Mouse (Mus musculus) G1E (cell line): ENCODE measurements around the gene Fcgrt. TPM values are rescaled to one million over a fixed set of nuclear protein-coding genes. Genes with fewer than 3 reads are reported as not detected.

ENCODE experiments used
- ATAC-seq: 2 replicates; pipeline ENCODE4 v1.8.0; 2016; ENCODE audit warnings: mild to moderate bottlenecking; ENCODE audit not compliant: insufficient number of reproducible peaks, poor library complexity, low FRiP score, severe bottlenecking; ENCODE audit errors: extremely low read depth
- DNase-seq: peaks from one replicate; pipeline ENCODE4 v3.0.0; 2012; ENCODE audit warnings: low spot score
- H3K27me3 ChIP-seq: 2 replicates; pipeline ENCODE4 v1.6.1; 2012; ENCODE audit warnings: mild to moderate bottlenecking, low read length, inconsistent platforms; ENCODE audit not compliant: insufficient read depth
- H3K36me3 ChIP-seq: replicated peaks from 2 replicates; pipeline ENCODE3; 2012; ENCODE audit warnings: mild to moderate bottlenecking, inconsistent platforms
- H3K4me1 ChIP-seq: 2 replicates; pipeline ENCODE4 v1.6.1; 2012; ENCODE audit warnings: low read depth, low read length, inconsistent platforms, mixed read lengths; ENCODE audit not compliant: insufficient read depth
- H3K4me3 ChIP-seq: 2 replicates; pipeline ENCODE4 v1.5.1; 2012; ENCODE audit warnings: low read depth, mild to moderate bottlenecking, inconsistent platforms, low read length, moderate library complexity, mixed read lengths
- H3K9me3 ChIP-seq: replicated peaks from 2 replicates; pipeline ENCODE4 v1.6.1; 2012; ENCODE audit warnings: inconsistent platforms
- CTCF ChIP-seq: IDR thresholded peaks from 2 replicates; pipeline ENCODE4 v1.5.1; 2012; ENCODE audit warnings: low read depth, low read length, inconsistent platforms, mixed read lengths
- GATA1 ChIP-seq: IDR thresholded peaks from 2 replicates; pipeline ENCODE4 v1.6.1; 2012; ENCODE audit warnings: borderline replicate concordance, low read length, inconsistent platforms, mixed read lengths
- GATA2 ChIP-seq: IDR thresholded peaks from 2 replicates; pipeline ENCODE4 v1.6.1; 2012; ENCODE audit warnings: low read depth, low read length, inconsistent platforms, borderline replicate concordance
- POLR2AphosphoS5 ChIP-seq: IDR thresholded peaks from 2 replicates; pipeline ENCODE4 v1.6.1; 2012; ENCODE audit warnings: low read depth, low read length, inconsistent platforms; ENCODE audit not compliant: insufficient replicate concordance
- TAL1 ChIP-seq: conservative IDR thresholded peaks from 2 replicates; pipeline ENCODE4 v1.6.1; 2012; ENCODE audit warnings: low read depth, low read length, inconsistent platforms, mixed read lengths
- polyA plus RNA-seq: library from polyadenylated mRNA; stranded (reverse); fragments of >175 nt; gene quantifications from 2 replicates; pipeline ENCODE4 v1.2.3, GENCODE M21; 2012
- total RNA-seq, 2 experiments: library from RNA; stranded (forward) in 1 of 2; stranded (reverse) in 1 of 2; fragments of 200-1000 nt in 1 of 2; fragments of >200 nt in 1 of 2; fragmentation: Nextera tagmentation in 1 of 2; gene quantifications; 2 replicates each; pipeline ENCODE4 v1.2.3; 2014 to 2017

Gene Fcgrt
- total and polyA plus RNA-seq, 3 experiments, result not detected

GRCm38 (mm10) chr7:45067190-45067999 is 36.3 kb downstream of the Fcgrt start:
- TF ChIP-seq GATA2 (no peak), GATA1 (no peak), POLR2AphosphoS5 (no peak), CTCF (no peak), TAL1 (no peak)
- Histone ChIP-seq H3K36me3 (peaks cover 64% of the 10 kb centered on the region), H3K4me3 (no peak overlapping the region), H3K9me3 (no peaks in the 10 kb centered on the region), H3K27me3 (no peaks in the 10 kb centered on the region), H3K4me1 (peaks cover 49% of the 10 kb centered on the region)
- ATAC-seq (no peak), DNase-seq (no peak)

- Histone ChIP-seq H3K4me1 (peaks cover 56% of the 10 kb centered on the region), H3K9me3 (no peaks in the 10 kb centered on the region), H3K4me3 (peak within 1 kb of the TSS; percentile 73), H3K36me3 (peaks cover 55% of the 10 kb centered on the region), H3K27me3 (no peaks in the 10 kb centered on the region)
- TF ChIP-seq GATA2 (no peak), TAL1 (no peak), CTCF (no peak), POLR2AphosphoS5 (no peak), GATA1 (no peak)
- ATAC-seq (peak; percentile 94), DNase-seq (peak; percentile 83)
These were observed 41.3 kb downstream of the Fcgrt start, which contains the start of the genes Nosip and Prrg2 for GRCm38 (mm10) chr7:45062239-45062835. Nosip (plus strand) TSS chr7:45062429. Prrg2 (minus strand) TSS chr7:45062677.

- ATAC-seq (no peak), DNase-seq (peak; percentile 46)
- Histone ChIP-seq H3K4me3 (peak overlapping the region; percentile 73), H3K4me1 (peaks cover 55% of the 10 kb centered on the region), H3K27me3 (no peaks in the 10 kb centered on the region), H3K36me3 (peaks cover 50% of the 10 kb centered on the region), H3K9me3 (no peaks in the 10 kb centered on the region)
- TF ChIP-seq TAL1, result no peak
- TF ChIP-seq GATA1, result no peak
- no peak for TF ChIP-seq POLR2AphosphoS5
- no peak for TF ChIP-seq GATA2
- no peak for TF ChIP-seq CTCF
These were observed 42.0 kb downstream of the Fcgrt start for GRCm38 (mm10) chr7:45061532-45062075.

- no peak for ATAC-seq
- H3K36me3 ChIP-seq, result peaks cover 41% of the 10 kb centered on the region
- no peak for DNase-seq
- H3K9me3 ChIP-seq, result no peaks in the 10 kb centered on the region
- no peak overlapping the region; the same call in 1 of the 2 replicates for H3K4me3 ChIP-seq
- peaks cover 51% of the 10 kb centered on the region for H3K4me1 ChIP-seq
- TF ChIP-seq GATA2 (no peak), GATA1 (no peak), POLR2AphosphoS5 (no peak), TAL1 (no peak), CTCF (no peak)
- no peaks in the 10 kb centered on the region for H3K27me3 ChIP-seq
These were observed 43.0 kb downstream of the Fcgrt start for GRCm38 (mm10) chr7:45060632-45061122.

GRCm38 (mm10) chr7:45058607-45059571 is 44.8 kb downstream of the Fcgrt start:
- peaks cover 45% of the 10 kb centered on the region for H3K4me1 ChIP-seq
- TF ChIP-seq POLR2AphosphoS5 (no peak), GATA1 (no peak), CTCF (no peak), TAL1 (no peak), GATA2 (no peak)
- H3K36me3 ChIP-seq, result peaks cover 25% of the 10 kb centered on the region
- ATAC-seq (no peak), DNase-seq (no peak)
- no peak overlapping the region for H3K4me3 ChIP-seq
- no peaks in the 10 kb centered on the region for H3K9me3 ChIP-seq
- no peaks in the 10 kb centered on the region for H3K27me3 ChIP-seq
